Mouse (Mus musculus) limb, embryonic 11.5 days (tissue): Measurements from ENCODE around the gene Slc1a5. TPM values are rescaled to one million over a fixed set of nuclear protein-coding genes. Genes with fewer than 3 reads are reported as not detected.

Experiments used
- ATAC-seq: fragments of 200-750 bp; cut with Nextera tagmentation; 2 replicates; pipeline ENCODE4 v1.8.0; 2017; ENCODE audit warnings: low read depth; ENCODE audit not compliant: insufficient number of reproducible peaks, low FRiP score, low TSS enrichment
- DNase-seq: peaks from one replicate; pipeline ENCODE4 v3.0.0-alpha.2; 2015; ENCODE audit warnings: low spot score
- H3K27ac ChIP-seq: fragments of 300-500 bp; sonication (generic); replicated peaks from 2 replicates; pipeline ENCODE4 v1.5.1; 2014; ENCODE audit warnings: low read depth, mild to moderate bottlenecking, low read length
- H3K27me3 ChIP-seq: fragments of 300-500 bp; sonication (generic); 2 replicates; pipeline ENCODE4 v1.6.1; 2014; ENCODE audit warnings: mild to moderate bottlenecking, low read length, mixed read lengths; ENCODE audit not compliant: control insufficient read depth, insufficient read depth
- H3K36me3 ChIP-seq: fragments of 300-500 bp; sonication (generic); 2 replicates; pipeline ENCODE4 v1.6.1; 2014; ENCODE audit warnings: mild to moderate bottlenecking, low read length, moderate library complexity, mixed read lengths; ENCODE audit not compliant: control insufficient read depth, insufficient read depth
- H3K4me1 ChIP-seq: fragments of 300-500 bp; sonication (generic); 2 replicates; pipeline ENCODE4 v1.6.1; 2014; ENCODE audit warnings: low read length, mixed read lengths; ENCODE audit not compliant: control insufficient read depth, insufficient read depth
- H3K4me2 ChIP-seq: fragments of 300-500 bp; sonication (generic); 2 replicates; pipeline ENCODE4 v1.6.1; 2014; ENCODE audit warnings: low read depth, mild to moderate bottlenecking, moderate library complexity; ENCODE audit not compliant: severe bottlenecking
- H3K4me3 ChIP-seq: fragments of 300-500 bp; sonication (generic); 2 replicates; pipeline ENCODE4 v1.5.1; 2014; ENCODE audit warnings: low read depth, low read length
- H3K9ac ChIP-seq: fragments of 300-500 bp; sonication (generic); 2 replicates; pipeline ENCODE4 v1.6.1; 2014; ENCODE audit warnings: mild to moderate bottlenecking, low read length
- H3K9me3 ChIP-seq: fragments of 300-500 bp; sonication (generic); 2 replicates; pipeline ENCODE4 v1.6.1; 2016; ENCODE audit warnings: low read length; ENCODE audit not compliant: control insufficient read depth
- WGBS: fragments of 180-500 bp; shearing (Covaris S2); extraction: QIAGEN DNeasy Blood & Tissue Kit; methylation state at CpG from one replicate; pipeline ENCODE4 v1.1.7; 2014; 5-methylcytosine and 5-hydroxymethylcytosine counted together
- polyA plus RNA-seq: library from polyadenylated mRNA; unstranded; fragments of >200 nt; fragmentation: Nextera tagmentation; extraction: Ambion mirVana; gene quantifications from 2 replicates; pipeline ENCODE4 v1.2.1, GENCODE M21; 2014

Gene Slc1a5
- polyA plus RNA-seq, 1 experiment from 2014 or later, result 28.5 TPM

GRCm38 (mm10) chr7:16810399-16810919 is 29.3 kb downstream of the Slc1a5 start:
- ATAC-seq (no peak), DNase-seq (peak; percentile 29)
- Histone ChIP-seq H3K4me1 (peaks cover 15% of the 10 kb centered on the region), H3K9ac (peak overlapping the region; percentile 55), H3K4me2 (peak overlapping the region; percentile 98), H3K4me3 (peak overlapping the region; percentile 44), H3K27me3 (peaks cover 13% of the 10 kb centered on the region), H3K27ac (no peak overlapping the region), H3K36me3 (no peaks in the 10 kb centered on the region; the same call in 1 of the 2 replicates), H3K9me3 (no peaks in the 10 kb centered on the region)
- 42% methylated on average over 28 of the region's 28 CpGs for WGBS

GRCm38 (mm10) chr7:16810920-16811648 is 29.9 kb downstream of the Slc1a5 start:
- Histone ChIP-seq H3K4me1 (peaks cover 18% of the 10 kb centered on the region), H3K4me2 (peak overlapping the region; percentile 98), H3K27ac (no peak overlapping the region), H3K27me3 (peaks cover 13% of the 10 kb centered on the region), H3K36me3 (no peaks in the 10 kb centered on the region; the same call in 1 of the 2 replicates), H3K9ac (peak overlapping the region; percentile 55), H3K9me3 (no peaks in the 10 kb centered on the region), H3K4me3 (peak overlapping the region; percentile 44)
- WGBS, result 3% methylated on average over 77 of the region's 90 CpGs
- ATAC-seq, result no peak
- DNase-seq, result peak; percentile 71

- Histone ChIP-seq H3K36me3 (no peaks in the 10 kb centered on the region; the same call in 1 of the 2 replicates), H3K9me3 (no peaks in the 10 kb centered on the region), H3K4me1 (peaks cover 18% of the 10 kb centered on the region), H3K4me3 (peak overlapping the region; percentile 44), H3K9ac (peak overlapping the region; percentile 55), H3K4me2 (peak overlapping the region; percentile 98), H3K27me3 (peaks cover 13% of the 10 kb centered on the region), H3K27ac (no peak overlapping the region)
- 8% methylated on average over 17 of the region's 17 CpGs for WGBS
- DNase-seq (no peak), ATAC-seq (no peak)
Observed at GRCm38 (mm10) chr7:16811649-16812070, 30.5 kb downstream of the Slc1a5 start.

GRCm38 (mm10) chr7:16812505-16812904 is 31.4 kb downstream of the Slc1a5 start:
- ATAC-seq (no peak), DNase-seq (no peak)
- H3K9me3 ChIP-seq, result no peaks in the 10 kb centered on the region
- WGBS, result 73% methylated on average over 2 of the region's 2 CpGs
- no peaks in the 10 kb centered on the region; the same call in 1 of the 2 replicates for H3K36me3 ChIP-seq
- H3K4me1 ChIP-seq, result peaks cover 23% of the 10 kb centered on the region
- no peak overlapping the region for H3K27ac ChIP-seq
- H3K9ac ChIP-seq, result no peak overlapping the region
- no peak overlapping the region for H3K4me2 ChIP-seq
- H3K27me3 ChIP-seq, result peaks cover 13% of the 10 kb centered on the region
- H3K4me3 ChIP-seq, result no peak overlapping the region

GRCm38 (mm10) chr7:16815351-16815941 is 34.3 kb downstream of the Slc1a5 start, which contains the start of gene Strn4:
Strn4 (plus strand) TSS chr7:16815889.
- 3% methylated on average over 1 of the region's 1 CpGs for WGBS
- Histone ChIP-seq H3K27me3 (peaks cover 12% of the 10 kb centered on the region), H3K4me2 (peak within 1 kb of the TSS; percentile 93), H3K4me1 (peaks cover 37% of the 10 kb centered on the region), H3K9me3 (no peaks in the 10 kb centered on the region), H3K27ac (peak within 1 kb of the TSS; percentile 99), H3K36me3 (no peaks in the 10 kb centered on the region; the same call in 1 of the 2 replicates), H3K4me3 (peak within 1 kb of the TSS; percentile 93), H3K9ac (peak within 1 kb of the TSS; percentile 99)
- peak; percentile 75 for DNase-seq
- peak; percentile 67 for ATAC-seq

- Histone ChIP-seq H3K27ac (peak overlapping the region; percentile 99), H3K4me3 (peak overlapping the region; percentile 93), H3K36me3 (no peaks in the 10 kb centered on the region; the same call in 1 of the 2 replicates), H3K4me2 (peak overlapping the region; percentile 93), H3K4me1 (peaks cover 32% of the 10 kb centered on the region), H3K9me3 (no peaks in the 10 kb centered on the region), H3K27me3 (peaks cover 6% of the 10 kb centered on the region), H3K9ac (peak overlapping the region; percentile 99)
- ATAC-seq (peak; percentile 52), DNase-seq (peak; percentile 88)
- WGBS, result 0% methylated on average over 39 of the region's 55 CpGs
Observed at GRCm38 (mm10) chr7:16816078-16816474, 34.9 kb downstream of the Slc1a5 start.

- Histone ChIP-seq H3K36me3 (no peaks in the 10 kb centered on the region; the same call in 1 of the 2 replicates), H3K27ac (peak within 1 kb of the TSS; percentile 99), H3K4me3 (peak within 1 kb of the TSS; percentile 93), H3K4me2 (peak within 1 kb of the TSS; percentile 93), H3K9me3 (no peaks in the 10 kb centered on the region), H3K4me1 (peaks cover 27% of the 10 kb centered on the region), H3K27me3 (peaks cover 3% of the 10 kb centered on the region; the same call in 1 of the 2 replicates), H3K9ac (peak within 1 kb of the TSS; percentile 99)
- under 1% methylated on average over 55 of the region's 64 CpGs for WGBS
- DNase-seq, result peak; percentile 69
- peak; percentile 68 for ATAC-seq
Observed at GRCm38 (mm10) chr7:16816475-16817122, 35.5 kb downstream of the Slc1a5 start, which contains the start of gene Fkrp. Fkrp (minus strand) TSS chr7:16816732.

GRCm38 (mm10) chr7:16817693-16818092 is 36.6 kb downstream of the Slc1a5 start:
- Histone ChIP-seq H3K36me3 (peaks cover 2% of the 10 kb centered on the region), H3K4me1 (peaks cover 28% of the 10 kb centered on the region), H3K4me3 (peak overlapping the region; percentile 93), H3K27ac (no peak overlapping the region), H3K9ac (peak overlapping the region; percentile 99; the same call in 1 of the 2 replicates), H3K27me3 (no peaks in the 10 kb centered on the region), H3K9me3 (no peaks in the 10 kb centered on the region), H3K4me2 (peak overlapping the region; percentile 93)
- WGBS, result 75% methylated on average over 3 of the region's 3 CpGs
- ATAC-seq (no peak), DNase-seq (no peak)
